Mouse (Mus musculus) heart, adult 2 months (tissue): Measurements from ENCODE around the gene Nos1ap. TPM values are rescaled to one million over a fixed set of nuclear protein-coding genes. Genes with fewer than 3 reads are reported as not detected.

Experiments used
- DNase-seq, 2 experiments: peaks; one replicate each; pipeline ENCODE4 v3.0.0; 2021
- H3K27ac ChIP-seq: fragments of 200-600 bp; 2 replicates; pipeline ENCODE4 v1.8.1; 2022
- H3K27me3 ChIP-seq: fragments of 200-500 bp; 2 replicates; pipeline ENCODE4 v1.6.1; 2012; ENCODE audit warnings: mild to moderate bottlenecking, low read length, inconsistent platforms, mixed read lengths; ENCODE audit not compliant: control insufficient read depth, insufficient read depth
- H3K36me3 ChIP-seq: fragments of 200-500 bp; 2 replicates; pipeline ENCODE4 v1.6.1; 2012; ENCODE audit warnings: low read length, inconsistent platforms; ENCODE audit not compliant: control insufficient read depth, insufficient read depth
- H3K4me1 ChIP-seq: fragments of 200-500 bp; 2 replicates; pipeline ENCODE4 v1.6.1; 2011; ENCODE audit warnings: low read length; ENCODE audit not compliant: control insufficient read depth, insufficient read depth
- H3K4me3 ChIP-seq: fragments of 200-600 bp; 2 replicates; pipeline ENCODE4 v1.8.1; 2022
- H3K79me2 ChIP-seq: fragments of 200-500 bp; replicated peaks from 2 replicates; pipeline ENCODE4 v1.6.1; 2012; ENCODE audit warnings: mild to moderate bottlenecking, inconsistent platforms, low read length, moderate library complexity, mixed read lengths; ENCODE audit not compliant: control insufficient read depth, insufficient read depth
- H3K9ac ChIP-seq: fragments of 200-500 bp; 2 replicates; pipeline ENCODE4 v1.6.1; 2012; ENCODE audit warnings: low read depth, mild to moderate bottlenecking, control low read depth, inconsistent platforms, low read length, mixed read lengths
- CTCF ChIP-seq: fragments of 200-600 bp; IDR thresholded peaks from 2 replicates; pipeline ENCODE4 v1.8.1; 2022; ENCODE audit warnings: antibody characterized with exemption, mild to moderate bottlenecking, moderate library complexity
- EP300 ChIP-seq: fragments of 200-500 bp; IDR thresholded peaks from 2 replicates; pipeline ENCODE4 v1.6.1; 2011; ENCODE audit warnings: low read depth, low read length, control low read depth; ENCODE audit not compliant: insufficient read depth
- POLR2A ChIP-seq: fragments of 200-500 bp; IDR thresholded peaks from 2 replicates; pipeline ENCODE4 v1.6.1; 2011; ENCODE audit warnings: mild to moderate bottlenecking, low read depth, low read length, control low read depth; ENCODE audit not compliant: insufficient read depth
- WGBS: fragments of 180-500 bp; shearing (Covaris S2); methylation state at CpG from one replicate; pipeline ENCODE4 v1.1.7; 2018; 5-methylcytosine and 5-hydroxymethylcytosine counted together
- intact Hi-C: fragments of 180-260 bp; cut with DNase I; formaldehyde crosslinking; loops from one replicate; pipeline ENCODE4 v1.15.1; 2025
- polyA plus RNA-seq: library from polyadenylated mRNA; depleted of rRNA; stranded (reverse); fragments of >200 nt; gene quantifications from 2 replicates; pipeline ENCODE4 v1.2.3, GENCODE M21; 2012
- total RNA-seq, 2 experiments: library from RNA; stranded (reverse); gene quantifications; 2 replicates each; pipeline ENCODE4 v1.2.3; 2021

Gene Nos1ap
- total and polyA plus RNA-seq, 3 experiments = 11.5 to 24.0 (median 22.0) TPM

- WGBS = 90% methylated on average over 9 of the region's 9 CpGs
- no peaks in the 10 kb centered on the region for H3K27me3 ChIP-seq
- H3K79me2 ChIP-seq = no peaks in the 10 kb centered on the region
- no peak overlapping the region for H3K4me3 ChIP-seq
- H3K27ac ChIP-seq = no peak overlapping the region
- no peak for DNase-seq
- intact Hi-C loops = no loop called here
- H3K36me3 ChIP-seq = no peaks in the 10 kb centered on the region
- no peak overlapping the region for H3K9ac ChIP-seq
- H3K4me1 ChIP-seq = no peaks in the 10 kb centered on the region
- no peak for TF ChIP-seq POLR2A
- TF ChIP-seq CTCF = no peak
These were observed 288.0 kb downstream of the Nos1ap start for GRCm38 (mm10) chr1:170301686-170302085.

- TF ChIP-seq POLR2A = no peak
- TF ChIP-seq CTCF = no peak
- no peak for TF ChIP-seq EP300
- intact Hi-C loops = no loop called here
- WGBS = 69% methylated on average over 4 of the region's 4 CpGs
- Histone ChIP-seq H3K27me3 (no peaks in the 10 kb centered on the region), H3K79me2 (no peaks in the 10 kb centered on the region), H3K4me3 (no peak overlapping the region), H3K36me3 (no peaks in the 10 kb centered on the region), H3K27ac (no peak overlapping the region), H3K9ac (no peak overlapping the region), H3K4me1 (no peaks in the 10 kb centered on the region)
- no peak for DNase-seq
These were observed 290.2 kb downstream of the Nos1ap start for GRCm38 (mm10) chr1:170299496-170299895.

GRCm38 (mm10) chr1:170294786-170295570, 294.7 kb downstream of the Nos1ap start:
- intact Hi-C loops = loop anchor here (5.0 kb wide), 1 partner anchor 542 kb away; no protein-coding TSS in a partner anchor
- Histone ChIP-seq H3K36me3 (no peaks in the 10 kb centered on the region), H3K27me3 (no peaks in the 10 kb centered on the region), H3K4me3 (no peak overlapping the region), H3K4me1 (no peaks in the 10 kb centered on the region), H3K9ac (no peak overlapping the region), H3K27ac (no peak overlapping the region), H3K79me2 (no peaks in the 10 kb centered on the region)
- no peak for DNase-seq
- TF ChIP-seq POLR2A = no peak
- no peak for TF ChIP-seq CTCF
- TF ChIP-seq EP300 = no peak
- 63% methylated on average over 15 of the region's 15 CpGs for WGBS

- TF ChIP-seq EP300 (no peak), POLR2A (no peak)
- intact Hi-C loops = loop anchor here (5.0 kb wide), 1 partner anchor 544 kb away; no protein-coding TSS in a partner anchor
- Histone ChIP-seq H3K79me2 (no peaks in the 10 kb centered on the region), H3K27me3 (no peaks in the 10 kb centered on the region), H3K9ac (no peak overlapping the region), H3K36me3 (no peaks in the 10 kb centered on the region), H3K27ac (no peak overlapping the region), H3K4me3 (no peak overlapping the region), H3K4me1 (no peaks in the 10 kb centered on the region)
- WGBS = 79% methylated on average over 5 of the region's 5 CpGs
- DNase-seq = no peak
These were observed 296.4 kb downstream of the Nos1ap start for GRCm38 (mm10) chr1:170293257-170293656.

- H3K27me3 ChIP-seq = no peaks in the 10 kb centered on the region
- no peak overlapping the region for H3K4me3 ChIP-seq
- no peaks in the 10 kb centered on the region for H3K79me2 ChIP-seq
- no peaks in the 10 kb centered on the region for H3K4me1 ChIP-seq
- no peak overlapping the region for H3K9ac ChIP-seq
- peak in 1 of 2 experiments; percentile 9 for DNase-seq
- 27% methylated on average over 9 of the region's 9 CpGs for WGBS
- intact Hi-C loops = loop anchor here (1.0 to 5.0 kb wide), 2 partner anchors 321 to 545 kb away; no protein-coding TSS in a partner anchor
- H3K27ac ChIP-seq = no peak overlapping the region
- TF ChIP-seq CTCF (peak; percentile 93), POLR2A (no peak), EP300 (no peak)
- no peaks in the 10 kb centered on the region for H3K36me3 ChIP-seq
These were observed 297.3 kb downstream of the Nos1ap start for GRCm38 (mm10) chr1:170292239-170292951.
